Mouse (Mus musculus) heart, embryonic 10.5 days (tissue): Measurements from ENCODE around the gene Rpusd4. TPM values are rescaled to one million over a fixed set of nuclear protein-coding genes. Genes with fewer than 3 reads are reported as not detected.

ENCODE experiments used
- DNase-seq: peaks from one replicate; pipeline ENCODE4 v3.0.0-alpha.2; 2017; ENCODE audit warnings: low spot score
- H3K27ac ChIP-seq: fragments of 300-500 bp; sonication (generic); 2 replicates; pipeline ENCODE4 v1.5.1; 2016; ENCODE audit warnings: mild to moderate bottlenecking
- H3K27me3 ChIP-seq: fragments of 300-500 bp; sonication (generic); 2 replicates; pipeline ENCODE4 v1.6.1; 2016; ENCODE audit warnings: mild to moderate bottlenecking; ENCODE audit not compliant: poor library complexity, insufficient read depth, severe bottlenecking
- H3K36me3 ChIP-seq: fragments of 300-500 bp; sonication (generic); 2 replicates; pipeline ENCODE4 v1.6.1; 2016; ENCODE audit warnings: mild to moderate bottlenecking, moderate library complexity
- H3K4me1 ChIP-seq: fragments of 300-500 bp; sonication (generic); 2 replicates; pipeline ENCODE4 v1.6.1; 2016; ENCODE audit warnings: mild to moderate bottlenecking
- H3K4me3 ChIP-seq: fragments of 300-500 bp; sonication (generic); 2 replicates; pipeline ENCODE4 v1.5.1; 2016; ENCODE audit warnings: mild to moderate bottlenecking, moderate library complexity
- H3K9me3 ChIP-seq: fragments of 300-500 bp; sonication (generic); 2 replicates; pipeline ENCODE4 v1.6.1; 2016; ENCODE audit warnings: mild to moderate bottlenecking, moderate library complexity
- WGBS: fragments of 180-500 bp; shearing (Covaris S2); methylation state at CpG from one replicate; pipeline ENCODE4 v1.1.7; 2016; 5-methylcytosine and 5-hydroxymethylcytosine counted together
- polyA plus RNA-seq: library from polyadenylated mRNA; unstranded; fragments of >200 nt; fragmentation: Nextera tagmentation; extraction: Ambion mirVana; gene quantifications from 2 replicates; pipeline ENCODE4 v1.2.1, GENCODE M21; 2016

Gene Rpusd4
- polyA plus RNA-seq, 1 experiment from 2014 or later: 26.5 TPM

- WGBS: 72% methylated on average over 3 of the region's 3 CpGs
- no peaks in the 10 kb centered on the region for H3K27me3 ChIP-seq
- peaks cover 17% of the 10 kb centered on the region for H3K4me1 ChIP-seq
- H3K27ac ChIP-seq: no peak overlapping the region
- no peak overlapping the region for H3K4me3 ChIP-seq
- no peaks in the 10 kb centered on the region for H3K9me3 ChIP-seq
- H3K36me3 ChIP-seq: 0 out of 2 replicates have a peak, but pooled peaks cover 3% of the 10 kb centered on the region
- DNase-seq: no peak
Observed at GRCm38 (mm10) chr9:35264509-35264908, 3.2 kb upstream of the Rpusd4 start.

GRCm38 (mm10) chr9:35267976-35268715, 481 bp downstream of the Rpusd4 start:
- H3K4me3 ChIP-seq: peak overlapping the region; percentile 80
- DNase-seq: no peak
- no peaks in the 10 kb centered on the region for H3K9me3 ChIP-seq
- peaks cover 36% of the 10 kb centered on the region for H3K36me3 ChIP-seq
- peak overlapping the region; percentile 93 for H3K27ac ChIP-seq
- no peaks in the 10 kb centered on the region for H3K27me3 ChIP-seq
- H3K4me1 ChIP-seq: peaks cover 20% of the 10 kb centered on the region
- 1% methylated on average over 21 of the region's 21 CpGs for WGBS

- H3K27me3 ChIP-seq: no peaks in the 10 kb centered on the region
- no peak overlapping the region for H3K27ac ChIP-seq
- DNase-seq: no peak
- no peak overlapping the region for H3K4me3 ChIP-seq
- H3K4me1 ChIP-seq: no peaks in the 10 kb centered on the region
- H3K36me3 ChIP-seq: peaks cover 52% of the 10 kb centered on the region
- no peaks in the 10 kb centered on the region for H3K9me3 ChIP-seq
- 86% methylated on average over 3 of the region's 3 CpGs for WGBS
Observed at GRCm38 (mm10) chr9:35277855-35278365, 10.2 kb downstream of the Rpusd4 start.

GRCm38 (mm10) chr9:35278451-35278850, 10.8 kb downstream of the Rpusd4 start:
- H3K27me3 ChIP-seq: no peaks in the 10 kb centered on the region

GRCm38 (mm10) chr9:35282006-35282850, 14.6 kb downstream of the Rpusd4 start:
- H3K4me1 ChIP-seq: peaks cover 14% of the 10 kb centered on the region
- WGBS: 28% methylated on average over 5 of the region's 5 CpGs
- no peak for DNase-seq
- no peak overlapping the region for H3K4me3 ChIP-seq
- peaks cover 13% of the 10 kb centered on the region for H3K36me3 ChIP-seq
- no peak overlapping the region for H3K27ac ChIP-seq
- H3K9me3 ChIP-seq: no peaks in the 10 kb centered on the region
- 0 out of 2 replicates have a peak, but pooled peaks cover 3% of the 10 kb centered on the region for H3K27me3 ChIP-seq

More at GRCm38 (mm10) chr9:35278451-35278850, 10.8 kb downstream of the Rpusd4 start:
- Histone ChIP-seq H3K9me3 (no peaks in the 10 kb centered on the region), H3K36me3 (peaks cover 47% of the 10 kb centered on the region), H3K4me3 (no peak overlapping the region), H3K27ac (no peak overlapping the region), H3K4me1 (peaks cover 4% of the 10 kb centered on the region; the same call in 1 of the 2 replicates)
- DNase-seq: no peak
- 87% methylated on average over 4 of the region's 4 CpGs for WGBS

GRCm38 (mm10) chr9:35282851-35283200, 15.2 kb downstream of the Rpusd4 start:
- no peak overlapping the region for H3K27ac ChIP-seq
- 69% methylated on average over 5 of the region's 5 CpGs for WGBS
- H3K4me3 ChIP-seq: no peak overlapping the region
- peaks cover 17% of the 10 kb centered on the region for H3K4me1 ChIP-seq
- no peaks in the 10 kb centered on the region for H3K9me3 ChIP-seq
- DNase-seq: no peak
- H3K36me3 ChIP-seq: peaks cover 7% of the 10 kb centered on the region; the same call in 1 of the 2 replicates
- H3K27me3 ChIP-seq: 0 out of 2 replicates have a peak, but pooled peaks cover 6% of the 10 kb centered on the region

- Histone ChIP-seq H3K9me3 (no peaks in the 10 kb centered on the region), H3K27me3 (0 out of 2 replicates have a peak, but pooled peaks cover 13% of the 10 kb centered on the region), H3K27ac (peak overlapping the region; percentile 13), H3K4me3 (no peak overlapping the region), H3K36me3 (no peaks in the 10 kb centered on the region; the same call in 1 of the 2 replicates), H3K4me1 (peaks cover 20% of the 10 kb centered on the region)
- no peak for DNase-seq
- WGBS: 60% methylated on average over 13 of the region's 13 CpGs
Observed at GRCm38 (mm10) chr9:35283415-35284069, 15.9 kb downstream of the Rpusd4 start.

- H3K4me3 ChIP-seq: no peak overlapping the region
- WGBS: 79% methylated on average over 4 of the region's 4 CpGs
- no peak for DNase-seq
- H3K27me3 ChIP-seq: 0 out of 2 replicates have a peak, but pooled peaks cover 13% of the 10 kb centered on the region
- no peaks in the 10 kb centered on the region for H3K9me3 ChIP-seq
- H3K27ac ChIP-seq: no peak overlapping the region
- peaks cover 20% of the 10 kb centered on the region for H3K4me1 ChIP-seq
- H3K36me3 ChIP-seq: no peaks in the 10 kb centered on the region
Observed at GRCm38 (mm10) chr9:35284351-35284750, 16.7 kb downstream of the Rpusd4 start.

GRCm38 (mm10) chr9:35286351-35286750, 18.7 kb downstream of the Rpusd4 start:
- no peak overlapping the region for H3K4me3 ChIP-seq
- no peak overlapping the region for H3K27ac ChIP-seq
- H3K27me3 ChIP-seq: 0 out of 2 replicates have a peak, but pooled peaks cover 13% of the 10 kb centered on the region
- no peaks in the 10 kb centered on the region for H3K36me3 ChIP-seq
- WGBS: 70% methylated on average over 3 of the region's 3 CpGs
- no peaks in the 10 kb centered on the region for H3K9me3 ChIP-seq
- peaks cover 20% of the 10 kb centered on the region for H3K4me1 ChIP-seq
- DNase-seq: no peak

GRCm38 (mm10) chr9:35289992-35290391, 22.3 kb downstream of the Rpusd4 start:
- WGBS: 42% methylated on average over 7 of the region's 7 CpGs
- H3K4me1 ChIP-seq: peaks cover 9% of the 10 kb centered on the region; the same call in 1 of the 2 replicates
- H3K36me3 ChIP-seq: no peaks in the 10 kb centered on the region
- H3K27me3 ChIP-seq: 0 out of 2 replicates have a peak, but pooled peaks cover 13% of the 10 kb centered on the region
- no peak for DNase-seq
- H3K27ac ChIP-seq: no peak overlapping the region
- H3K9me3 ChIP-seq: no peaks in the 10 kb centered on the region
- no peak overlapping the region for H3K4me3 ChIP-seq

- no peaks in the 10 kb centered on the region for H3K36me3 ChIP-seq
- 82% methylated on average over 3 of the region's 3 CpGs for WGBS
- no peak overlapping the region for H3K27ac ChIP-seq
- H3K9me3 ChIP-seq: no peaks in the 10 kb centered on the region
- 0 out of 2 replicates have a peak, but pooled peaks cover 13% of the 10 kb centered on the region for H3K27me3 ChIP-seq
- no peak overlapping the region for H3K4me3 ChIP-seq
- DNase-seq: peak; percentile 53
- peaks cover 9% of the 10 kb centered on the region; the same call in 1 of the 2 replicates for H3K4me1 ChIP-seq
Observed at GRCm38 (mm10) chr9:35290417-35290816, 22.8 kb downstream of the Rpusd4 start.

GRCm38 (mm10) chr9:35290916-35291315, 23.3 kb downstream of the Rpusd4 start:
- Histone ChIP-seq H3K27ac (no peak overlapping the region), H3K4me1 (peaks cover 9% of the 10 kb centered on the region; the same call in 1 of the 2 replicates), H3K27me3 (0 out of 2 replicates have a peak, but pooled peaks cover 13% of the 10 kb centered on the region), H3K4me3 (no peak overlapping the region), H3K36me3 (no peaks in the 10 kb centered on the region), H3K9me3 (no peaks in the 10 kb centered on the region)
- WGBS: 39% methylated on average over 4 of the region's 4 CpGs
- no peak for DNase-seq
